ENCODE assay signal across 25 mouse cellular contexts in genomic region chr9:21445081-21445744, GRCm38 (mm10). TPM values are rescaled to one million over a fixed set of nuclear protein-coding genes. Genes with fewer than 3 reads are reported as not detected.
A peak's percentile ranks its signal among the peaks of the same experiment; 100 is the strongest.
DNase-seq lines count a peak whose midpoint lies in the region; ATAC-seq and TF ChIP-seq lines count a peak whose summit lies in the region.
"Had no signal": no experiment of that assay in that cellular context is flagged by ENCODE, and none has a peak within 500 bp of the region (broad histone marks: within the 10 kb centered on the region; RNA-seq: fewer than 3 reads in every experiment).

No protein-coding gene starts in this region.

- no peak overlapping the region for H3K27ac ChIP-seq in kidney, postnatal 0 days
- no peak overlapping the region for H3K27ac ChIP-seq in lung, postnatal 0 days (ENCODE audit: low read length)
- H3K27ac ChIP-seq in MEL (ENCODE audit: control insufficient read depth, low read depth, low read length): no peak overlapping the region
- no peak overlapping the region for H3K27ac ChIP-seq in stomach, postnatal 0 days (replicated peaks)
- H3K27ac ChIP-seq: heart, embryonic 10.5 days; heart, embryonic 15.5 days; hindbrain, embryonic 13.5 days; limb, embryonic 10.5 days; limb, embryonic 15.5 days; midbrain, embryonic 13.5 days had no signal

- TF ChIP-seq POLR2A in MEL (IDR thresholded peaks at IDR 0.05; ENCODE audit: control insufficient read depth in 1 of 2, insufficient read depth in 1 of 2, low read depth in 1 of 2, low read length in 2 of 2, poor library complexity in 1 of 2): no peak

- peak; percentile 62 for TF ChIP-seq RAD21 in MEL (IDR thresholded peaks at IDR 0.05; ENCODE audit: low read depth, low read length)

- TF ChIP-seq EP300 in lung, postnatal 0 days (IDR thresholded peaks at IDR 0.05): no peak
- no peak for TF ChIP-seq EP300 in MEL (IDR thresholded peaks at IDR 0.05; ENCODE audit: low read depth in 1 of 2, low read length in 2 of 2)
- TF ChIP-seq EP300 in stomach, postnatal 0 days (optimal IDR thresholded peaks at IDR 0.05): no peak

- 98% methylated on average over 6 of the region's 6 CpGs for WGBS in kidney, postnatal 0 days
- WGBS in lung, postnatal 0 days: 91% methylated on average over 6 of the region's 6 CpGs
- WGBS in stomach, postnatal 0 days: 95% methylated on average over 6 of the region's 6 CpGs

- H3K9me3 ChIP-seq in kidney, postnatal 0 days (replicated peaks; ENCODE audit: low read length): no peaks in the 10 kb centered on the region
- no peaks in the 10 kb centered on the region for H3K9me3 ChIP-seq in lung, postnatal 0 days (ENCODE audit: low read length)
- no peaks in the 10 kb centered on the region for H3K9me3 ChIP-seq in MEL (replicated peaks; ENCODE audit: insufficient read depth, low read length)
- H3K9me3 ChIP-seq in stomach, postnatal 0 days (ENCODE audit: control insufficient read depth, low read length): no peaks in the 10 kb centered on the region
- H3K9me3 ChIP-seq: heart, embryonic 10.5 days; heart, embryonic 15.5 days; hindbrain, embryonic 13.5 days; limb, embryonic 10.5 days; limb, embryonic 15.5 days; midbrain, embryonic 13.5 days had no signal

- no peaks in the 10 kb centered on the region for H3K27me3 ChIP-seq in kidney, postnatal 0 days (ENCODE audit: insufficient read depth, low read length)
- no peaks in the 10 kb centered on the region for H3K27me3 ChIP-seq in lung, postnatal 0 days (replicated peaks; ENCODE audit: insufficient read depth, low read length)
- no peaks in the 10 kb centered on the region for H3K27me3 ChIP-seq in MEL (ENCODE audit: control insufficient read depth in 1 of 2, insufficient read depth in 2 of 2, low read length in 2 of 2)
- no peaks in the 10 kb centered on the region for H3K27me3 ChIP-seq in stomach, postnatal 0 days (ENCODE audit: control insufficient read depth, insufficient read depth, low read length)
- H3K27me3 ChIP-seq: heart, embryonic 15.5 days; hindbrain, embryonic 13.5 days; limb, embryonic 15.5 days; midbrain, embryonic 13.5 days had no signal

- H3K4me1 ChIP-seq in kidney, postnatal 0 days (replicated peaks; ENCODE audit: insufficient read depth, low read length): no peaks in the 10 kb centered on the region
- peaks cover 12% of the 10 kb centered on the region for H3K4me1 ChIP-seq in lung, postnatal 0 days (ENCODE audit: insufficient read depth, low read depth, low read length)
- peaks cover under 1 to 6% of the 10 kb centered on the region in 2 experiments; a peak in 2 of 4 replicates for H3K4me1 ChIP-seq in MEL (ENCODE audit: control insufficient read depth in 1 of 2, insufficient read depth in 2 of 2, low read length in 2 of 2)
- H3K4me1 ChIP-seq in stomach, postnatal 0 days (replicated peaks; ENCODE audit: control insufficient read depth, insufficient read depth): no peaks in the 10 kb centered on the region
- H3K4me1 ChIP-seq: hindbrain, embryonic 13.5 days; midbrain, embryonic 13.5 days had no signal

- H3K9ac ChIP-seq in kidney, postnatal 0 days (ENCODE audit: low read depth, low read length): no peak overlapping the region
- H3K9ac ChIP-seq in lung, postnatal 0 days (replicated peaks; ENCODE audit: low read depth): no peak overlapping the region
- H3K9ac ChIP-seq in MEL (ENCODE audit: control insufficient read depth, low read depth, low read length, poor library complexity, severe bottlenecking): no peak overlapping the region
- no peak overlapping the region for H3K9ac ChIP-seq in stomach, postnatal 0 days (ENCODE audit: low read length)
- H3K9ac ChIP-seq: heart, embryonic 15.5 days; hindbrain, embryonic 13.5 days; limb, embryonic 15.5 days; midbrain, embryonic 13.5 days had no signal

- peak; percentile 26; the same call in 1 of the 2 replicates for TF ChIP-seq CTCF in kidney, postnatal 0 days (IDR thresholded peaks at IDR 0.05; ENCODE audit: low read depth)
- TF ChIP-seq CTCF in lung, postnatal 0 days (IDR thresholded peaks at IDR 0.05): peak; percentile 16; the same call in 1 of the 2 replicates
- peak in 2 of 3 experiments; percentile 53 to 63; a peak in 4 of 6 replicates for TF ChIP-seq CTCF in MEL (IDR thresholded peaks at IDR 0.05 in 2 of 3, conservative IDR thresholded peaks at IDR 0.05 in 1 of 3; ENCODE audit: control insufficient read depth in 1 of 3, insufficient read depth in 1 of 3, low read depth in 2 of 3, low read length in 3 of 3, poor library complexity in 1 of 3, severe bottlenecking in 1 of 3)
- TF ChIP-seq CTCF in stomach, postnatal 0 days (IDR thresholded peaks at IDR 0.05; ENCODE audit: low read depth): peak; percentile 37

- H3K4me2 ChIP-seq in kidney, postnatal 0 days (ENCODE audit: low read length): no peak overlapping the region
- no peak overlapping the region for H3K4me2 ChIP-seq in lung, postnatal 0 days (replicated peaks; ENCODE audit: low read depth, low read length)
- no peak overlapping the region for H3K4me2 ChIP-seq in stomach, postnatal 0 days (replicated peaks; ENCODE audit: low read depth)
- H3K4me2 ChIP-seq: heart, embryonic 15.5 days; hindbrain, embryonic 13.5 days; limb, embryonic 15.5 days; midbrain, embryonic 13.5 days had no signal

- no peaks in the 10 kb centered on the region for H3K36me3 ChIP-seq in kidney, postnatal 0 days (ENCODE audit: insufficient read depth, low read length)
- H3K36me3 ChIP-seq in lung, postnatal 0 days (ENCODE audit: insufficient read depth, low read length): no peaks in the 10 kb centered on the region
- peaks cover 2 to 48% of the 10 kb centered on the region in 2 experiments; a peak in 3 of 4 replicates for H3K36me3 ChIP-seq in MEL (ENCODE audit: control insufficient read depth in 1 of 2, insufficient read depth in 2 of 2, low read length in 2 of 2)
- no peaks in the 10 kb centered on the region; the same call in 1 of the 2 replicates for H3K36me3 ChIP-seq in stomach, postnatal 0 days (ENCODE audit: control insufficient read depth, insufficient read depth, low read length)
- H3K36me3 ChIP-seq: heart, embryonic 15.5 days had no signal

- ATAC-seq in kidney, postnatal 0 days (replicated peaks; ENCODE audit: low FRiP score, low read depth): no peak
- no peak for ATAC-seq in lung, postnatal 0 days
- no peak for ATAC-seq in stomach, postnatal 0 days (ENCODE audit: low FRiP score, low TSS enrichment)
- ATAC-seq: forebrain, embryonic 14.5 days; midbrain, embryonic 13.5 days had no signal

- H3K79me2 ChIP-seq in MEL (ENCODE audit: control insufficient read depth, insufficient read depth, low read length, poor library complexity): peaks cover 46% of the 10 kb centered on the region

- H3K4me3 ChIP-seq in kidney, postnatal 0 days (replicated peaks; ENCODE audit: low read depth, low read length): no peak overlapping the region
- H3K4me3 ChIP-seq in lung, postnatal 0 days (ENCODE audit: low read depth, low read length): no peak overlapping the region
- H3K4me3 ChIP-seq in MEL (ENCODE audit: control insufficient read depth in 1 of 2, insufficient read depth in 1 of 2, low read depth in 2 of 2, low read length in 2 of 2): no peak overlapping the region
- H3K4me3 ChIP-seq in stomach, postnatal 0 days (ENCODE audit: low read depth, low read length): no peak overlapping the region
- H3K4me3 ChIP-seq: heart, embryonic 10.5 days; heart, embryonic 15.5 days; hindbrain, embryonic 13.5 days; limb, embryonic 10.5 days; limb, embryonic 15.5 days; midbrain, embryonic 13.5 days had no signal

- no peak for DNase-seq in kidney, postnatal 0 days (ENCODE audit: low spot score)
- no peak for DNase-seq in kidney, adult 8-10 months
- DNase-seq in lung, postnatal 0 days (ENCODE audit: low spot score): no peak
- DNase-seq in lung, adult 18-20 months: no peak
- DNase-seq in MEL (ENCODE audit: low read depth, low spot score) (peak; percentile 70), adipocyte (ENCODE audit: low spot score) (no peak)
- DNase-seq in stomach, postnatal 0 days (ENCODE audit: low spot score): no peak
- DNase-seq: adrenal gland, postnatal 14 days; cerebellum, adult 11 months; cerebellum, adult 9-10 months; cerebellum, postnatal 36 days; gastrocnemius, postnatal 14 days; heart, postnatal 36 days; kidney, postnatal 25 days; lung, postnatal 10 days; right cerebral cortex, postnatal 25 days; thymus, adult 18-20 months; thymus, postnatal 4 days had no signal

TF ChIP-seq in MEL, 35 proteins besides CTCF, POLR2A, EP300 and RAD21:
- TF ChIP-seq MAFK (IDR thresholded peaks at IDR 0.05; ENCODE audit: borderline replicate concordance, low read depth, low read length): 0 out of 2 replicates have a peak, but pooled peaks have one; percentile 15
- 0 out of 2 replicates have a peak, but pooled peaks have one; percentile 24 for TF ChIP-seq USF1 (IDR thresholded peaks at IDR 0.05; ENCODE audit: low read depth, low read length)
- TF ChIP-seq TBP (IDR thresholded peaks at IDR 0.05; ENCODE audit: low read depth, low read length): no peak
- TF ChIP-seq SIN3A (IDR thresholded peaks at IDR 0.05; ENCODE audit: low read length): no peak
- TF ChIP-seq TCF12 (IDR thresholded peaks at IDR 0.05; ENCODE audit: low read depth, low read length): no peak
- peak; percentile 42 for TF ChIP-seq SMC3 (IDR thresholded peaks at IDR 0.05; ENCODE audit: low read depth, low read length)
- TF ChIP-seq NELFE (IDR thresholded peaks at IDR 0.05; ENCODE audit: low read depth, low read length): no peak
- TF ChIP-seq ZC3H11A (IDR thresholded peaks at IDR 0.05; ENCODE audit: low read depth, low read length): no peak
- no peak for TF ChIP-seq KAT2A (conservative IDR thresholded peaks at IDR 0.05; ENCODE audit: low read depth, low read length)
- no peak for TF ChIP-seq RCOR1 (IDR thresholded peaks at IDR 0.05; ENCODE audit: low read depth, low read length)

RNA-seq across cellular contexts. Expression of gene Dnm2, which starts 20.5 kb away (rescaled TPM):
- 68.0 and 68.9 TPM in 2 replicates for polyA plus RNA-seq in kidney, postnatal 0 days (2015; fragmentation: Nextera tagmentation; extraction: Ambion mirVana)
- 79.8 and 81.1 TPM in 2 replicates for polyA plus RNA-seq in lung, postnatal 0 days (2015; fragmentation: Nextera tagmentation; extraction: Ambion mirVana)
- 110 and 117 TPM in 2 replicates for total RNA-seq in MEL (2012; rRNA removed)
- 100 to 1,000 TPM; 237 to 832 TPM for polyA plus RNA-seq in MEL (2012; ENCODE audit: insufficient read depth in 1 of 2, insufficient read length in 2 of 2, low read depth in 1 of 2, low replicate concordance in 2 of 2, missing spikeins in 1 of 2)
- 76.0 and 78.4 TPM in 2 replicates for polyA plus RNA-seq in stomach, postnatal 0 days (2015; fragmentation: Nextera tagmentation; extraction: Ambion mirVana)

RNA-seq across cellular contexts. Expression of gene Qtrt1, which starts 33.6 kb away (rescaled TPM):
- 41.1 and 42.0 TPM in 2 replicates for polyA plus RNA-seq in kidney, postnatal 0 days (2015; fragmentation: Nextera tagmentation; extraction: Ambion mirVana)
- 17.4 and 20.6 TPM in 2 replicates for polyA plus RNA-seq in lung, postnatal 0 days (2015; fragmentation: Nextera tagmentation; extraction: Ambion mirVana)
- 173 and 199 TPM in 2 replicates for total RNA-seq in MEL (2012; rRNA removed)
- polyA plus RNA-seq in MEL (2012; ENCODE audit: insufficient read depth in 1 of 2, insufficient read length in 2 of 2, low read depth in 1 of 2, low replicate concordance in 2 of 2, missing spikeins in 1 of 2): 100 to 1,000 TPM in 1 of 2 experiments, not detected in 1; 244 TPM
- 27.9 and 30.8 TPM in 2 replicates for polyA plus RNA-seq in stomach, postnatal 0 days (2015; fragmentation: Nextera tagmentation; extraction: Ambion mirVana)
